Mouse (Mus musculus): ENCODE measurements around the gene Prox1.

GRCm38 (mm10) chr1:190139711-190140405, 30.7 kb downstream of the Prox1 start:
- TF ChIP-seq CTCF (IDR thresholded peaks at IDR 0.05; ENCODE audit: insufficient read depth, low read length) (no peak), POLR2A (IDR thresholded peaks at IDR 0.05; ENCODE audit: borderline replicate concordance, extremely low read depth, low read depth, low read length) (no peak)

All from lung, adult 2 months (tissue).